Mouse (Mus musculus): ENCODE results near the gene Tspan2. TPM values are rescaled to one million over a fixed set of nuclear protein-coding genes. Genes with fewer than 3 reads are reported as not detected.

The Tspan2 gene
- total and polyA plus RNA-seq, 2 experiments = 0.34 to 1.4 TPM

DNA sequence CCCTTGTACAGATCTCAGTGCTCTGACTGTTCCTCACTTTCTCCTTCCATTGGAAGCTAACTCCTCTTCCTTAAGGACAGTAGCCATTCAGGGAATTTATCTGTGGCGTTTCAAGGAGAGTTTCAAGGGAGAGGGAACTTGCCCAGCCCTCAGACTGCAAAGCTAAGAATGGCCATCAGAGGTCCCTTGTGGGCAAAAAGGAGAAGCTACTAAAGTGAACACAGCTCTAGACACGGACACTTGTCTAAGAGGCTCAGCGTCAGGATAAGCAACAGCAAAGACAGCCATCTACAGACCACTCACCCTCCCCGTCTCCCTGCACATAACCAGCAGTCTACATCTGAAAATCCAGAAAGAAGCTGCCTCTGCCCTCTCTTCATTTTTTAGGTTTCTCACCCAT is 53.0 kb downstream of the Tspan2 start:
- no peak overlapping the region for H3K4me3 ChIP-seq (ENCODE audit: insufficient read depth, low read depth, low read length)
- no peaks in the 10 kb centered on the region for H3K27me3 ChIP-seq (ENCODE audit: control insufficient read depth, insufficient read depth, low read length)
- no peak for DNase-seq (ENCODE audit: extremely low read depth, low read depth, low spot score)
- TF ChIP-seq CTCF (IDR thresholded peaks at IDR 0.05; ENCODE audit: low read depth, low read length) (no peak), POLR2A (IDR thresholded peaks at IDR 0.05; ENCODE audit: extremely low read depth, insufficient read depth, low read length) (no peak)
- WGBS = 48% methylated on average over 4 of the region's 4 CpGs
- H3K9ac ChIP-seq (ENCODE audit: low read depth, low read length) = no peak overlapping the region
- H3K27ac ChIP-seq (replicated peaks; ENCODE audit: insufficient read depth, low read depth, low read length) = no peak overlapping the region
- no peaks in the 10 kb centered on the region for H3K36me3 ChIP-seq (ENCODE audit: control insufficient read depth, insufficient read depth, low read length)
- no peaks in the 10 kb centered on the region for H3K4me1 ChIP-seq (ENCODE audit: control insufficient read depth, insufficient read depth, low read length)
- H3K79me2 ChIP-seq (ENCODE audit: control insufficient read depth, insufficient read depth, low read length) = no peaks in the 10 kb centered on the region

DNA sequence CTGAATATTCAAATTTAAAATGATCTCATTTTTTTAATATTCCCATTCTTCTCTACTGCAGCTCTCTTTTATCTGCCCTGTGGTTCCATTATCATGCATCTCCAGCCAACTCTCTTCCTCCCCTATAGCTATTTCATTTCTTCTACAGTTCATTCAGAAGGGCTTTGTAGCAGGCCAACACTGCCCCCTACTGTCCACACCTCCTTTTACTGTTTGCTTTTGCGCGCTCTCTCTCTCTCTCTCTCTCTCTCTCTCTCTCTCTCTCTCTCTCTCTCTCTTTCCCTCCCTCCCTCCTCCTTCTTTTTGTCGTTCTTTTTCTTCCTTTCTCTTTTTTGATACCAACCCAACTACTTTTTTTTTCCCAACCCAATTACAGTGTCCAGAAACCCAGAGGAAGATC is 69.6 kb downstream of the Tspan2 start:
- Histone ChIP-seq H3K4me3 (ENCODE audit: insufficient read depth, low read depth, low read length) (no peak overlapping the region), H3K36me3 (ENCODE audit: control insufficient read depth, insufficient read depth, low read length) (no peaks in the 10 kb centered on the region), H3K27me3 (ENCODE audit: control insufficient read depth, insufficient read depth, low read length) (no peaks in the 10 kb centered on the region), H3K79me2 (ENCODE audit: control insufficient read depth, insufficient read depth, low read length) (no peaks in the 10 kb centered on the region), H3K4me1 (ENCODE audit: control insufficient read depth, insufficient read depth, low read length) (no peaks in the 10 kb centered on the region), H3K27ac (replicated peaks; ENCODE audit: insufficient read depth, low read depth, low read length) (no peak overlapping the region), H3K9ac (ENCODE audit: low read depth, low read length) (no peak overlapping the region)
- DNase-seq (ENCODE audit: extremely low read depth, low read depth, low spot score) = peak; percentile 58
- WGBS = 5% methylated on average over 3 of the region's 3 CpGs
- TF ChIP-seq CTCF (IDR thresholded peaks at IDR 0.05; ENCODE audit: low read depth, low read length) = peak; percentile 57; the same call in 1 of the 2 replicates
- no peak for TF ChIP-seq POLR2A (IDR thresholded peaks at IDR 0.05; ENCODE audit: extremely low read depth, insufficient read depth, low read length)

DNA sequence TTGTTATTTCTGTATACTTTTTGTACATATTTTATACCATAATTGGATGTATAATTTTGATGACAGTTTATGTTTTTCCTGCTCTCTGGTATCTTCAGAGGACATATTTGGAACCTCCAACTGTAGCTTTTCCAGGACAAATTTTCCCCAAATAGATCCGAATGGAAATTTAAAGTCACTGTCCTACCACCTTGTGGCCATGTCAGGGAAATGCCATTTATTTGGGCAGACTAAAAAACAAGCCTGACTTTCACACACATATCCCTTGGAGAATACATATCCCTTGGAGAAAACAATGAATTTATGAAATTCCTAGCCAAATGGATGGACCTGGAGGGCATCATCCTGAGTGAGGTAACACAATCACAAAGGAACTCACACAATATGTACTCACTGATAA is 108.1 kb downstream of the Tspan2 start:
- no peak for DNase-seq (ENCODE audit: extremely low read depth, low read depth, low spot score)
- WGBS = 39% methylated on average over 1 of the region's 1 CpGs
- Histone ChIP-seq H3K9ac (ENCODE audit: low read depth, low read length) (no peak overlapping the region), H3K4me3 (ENCODE audit: insufficient read depth, low read depth, low read length) (no peak overlapping the region), H3K4me1 (ENCODE audit: control insufficient read depth, insufficient read depth, low read length) (no peaks in the 10 kb centered on the region), H3K27ac (replicated peaks; ENCODE audit: insufficient read depth, low read depth, low read length) (no peak overlapping the region), H3K27me3 (ENCODE audit: control insufficient read depth, insufficient read depth, low read length) (no peaks in the 10 kb centered on the region), H3K79me2 (ENCODE audit: control insufficient read depth, insufficient read depth, low read length) (no peaks in the 10 kb centered on the region), H3K36me3 (ENCODE audit: control insufficient read depth, insufficient read depth, low read length) (no peaks in the 10 kb centered on the region)
- no peak for TF ChIP-seq CTCF (IDR thresholded peaks at IDR 0.05; ENCODE audit: low read depth, low read length)
- no peak for TF ChIP-seq POLR2A (IDR thresholded peaks at IDR 0.05; ENCODE audit: extremely low read depth, insufficient read depth, low read length)

DNA sequence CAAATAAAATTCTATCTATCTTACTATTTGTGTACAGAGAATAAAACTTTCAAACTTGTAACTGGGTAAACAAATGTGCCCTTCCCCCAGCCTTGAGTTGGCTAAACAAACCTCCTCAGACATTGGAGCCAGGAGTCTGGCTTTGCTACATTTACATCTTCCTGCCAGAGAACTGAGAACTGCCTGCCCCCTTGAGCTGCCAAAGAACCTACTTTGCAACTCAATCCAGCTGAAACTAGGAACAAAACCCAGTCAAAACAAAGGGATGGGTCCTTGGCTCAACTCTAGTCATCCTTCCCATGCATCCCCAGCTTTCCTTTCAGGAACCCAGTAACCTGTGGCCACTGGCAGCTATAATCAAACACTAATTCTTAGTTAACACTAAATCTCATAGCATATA is 114.3 kb downstream of the Tspan2 start:
- DNase-seq (ENCODE audit: extremely low read depth, low read depth, low spot score) = no peak
- H3K36me3 ChIP-seq (ENCODE audit: control insufficient read depth, insufficient read depth, low read length) = no peaks in the 10 kb centered on the region
- no peaks in the 10 kb centered on the region for H3K27me3 ChIP-seq (ENCODE audit: control insufficient read depth, insufficient read depth, low read length)
- no peak overlapping the region for H3K27ac ChIP-seq (replicated peaks; ENCODE audit: insufficient read depth, low read depth, low read length)
- H3K79me2 ChIP-seq (ENCODE audit: control insufficient read depth, insufficient read depth, low read length) = no peaks in the 10 kb centered on the region
- no peak for TF ChIP-seq POLR2A (IDR thresholded peaks at IDR 0.05; ENCODE audit: extremely low read depth, insufficient read depth, low read length)
- no peak for TF ChIP-seq CTCF (IDR thresholded peaks at IDR 0.05; ENCODE audit: low read depth, low read length)
- no peak overlapping the region for H3K4me3 ChIP-seq (ENCODE audit: insufficient read depth, low read depth, low read length)
- no peak overlapping the region for H3K9ac ChIP-seq (ENCODE audit: low read depth, low read length)
- H3K4me1 ChIP-seq (ENCODE audit: control insufficient read depth, insufficient read depth, low read length) = no peaks in the 10 kb centered on the region

Other genes starting within 250 kb of the Tspan2 start
- not detected in 2 replicates for gene Tshb, start 48.2 kb downstream of the Tspan2 start, total RNA-seq (2014; rRNA removed)
- not detected in 2 replicates for gene Tshb, start 48.2 kb downstream of the Tspan2 start, polyA plus RNA-seq (2012; rRNA removed)
- not detected in 2 replicates for gene Sycp1, start 201.6 kb downstream of the Tspan2 start, total RNA-seq (2014; rRNA removed)
- not detected in 2 replicates for gene Sycp1, start 201.6 kb downstream of the Tspan2 start, polyA plus RNA-seq (2012; rRNA removed)
- gene Nr1h5, start 229.6 kb downstream of the Tspan2 start, total RNA-seq (2014; rRNA removed) = 2.6 and 3.0 TPM in 2 replicates
- 0.52 and 0.94 TPM in 2 replicates for gene Nr1h5, start 229.6 kb downstream of the Tspan2 start, polyA plus RNA-seq (2012; rRNA removed)

Data from liver, adult 2 months (tissue).